Mouse (Mus musculus): ENCODE data around the gene Six4.

DNA sequence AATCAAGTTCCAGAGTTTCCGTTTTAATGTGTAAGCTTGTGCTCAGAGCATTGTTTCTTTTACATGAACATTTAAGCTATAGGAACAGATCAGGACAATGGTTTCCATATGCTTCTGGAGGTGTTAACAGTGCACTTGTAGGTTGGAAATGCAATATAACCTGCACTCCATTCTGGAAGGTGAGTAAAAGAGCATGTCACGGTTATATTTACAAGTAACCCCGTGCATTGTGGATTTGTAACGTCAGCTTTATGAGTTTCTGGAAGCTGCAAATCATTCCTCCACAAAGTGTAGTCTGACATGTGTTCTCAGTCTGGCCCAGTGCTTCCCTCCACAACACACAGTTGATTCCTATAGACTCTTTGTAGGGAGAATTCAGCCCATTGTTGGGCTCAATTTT, 40.9 kb upstream of the Six4 start:
- TF ChIP-seq CTCF (IDR thresholded peaks at IDR 0.05; ENCODE audit: control insufficient read depth, insufficient read depth, low read length) (no peak), POLR2A (IDR thresholded peaks at IDR 0.05; ENCODE audit: borderline replicate concordance, control insufficient read depth, low read depth, low read length) (no peak)
